Mouse (Mus musculus) CH12F3 (cell line): ENCODE results near the gene Sema6b.

Source experiments
- in situ Hi-C: fragments of 300-500 bp; cut with MboI; formaldehyde crosslinking; loops from 2 replicates; pipeline ENCODE4 v1.14.3; 2020; ENCODE audit warnings: low sequenced_read_pairs

Gene Sema6b

DNA sequence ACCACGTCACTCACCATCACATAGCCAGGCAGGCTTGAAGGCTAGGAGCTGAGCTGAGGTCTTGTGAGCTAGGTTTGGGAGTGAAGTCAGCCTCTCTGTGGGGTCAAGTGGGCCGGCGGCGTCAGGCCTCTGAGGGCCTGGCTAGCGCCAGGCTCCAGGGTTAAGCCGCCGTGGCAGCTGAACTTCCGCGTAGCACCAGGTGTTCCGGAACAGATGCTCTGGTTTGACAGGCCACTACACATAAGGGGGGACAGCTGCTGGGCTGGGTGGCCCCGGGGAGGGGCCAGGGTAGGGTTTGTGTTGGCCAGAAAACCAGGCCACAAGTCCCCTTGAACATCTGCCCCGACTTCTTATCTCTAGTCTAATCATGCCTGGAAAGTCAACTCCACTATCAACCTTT, 7.3 kb upstream of the Sema6b start:
- in situ Hi-C loops: no loop called here

DNA sequence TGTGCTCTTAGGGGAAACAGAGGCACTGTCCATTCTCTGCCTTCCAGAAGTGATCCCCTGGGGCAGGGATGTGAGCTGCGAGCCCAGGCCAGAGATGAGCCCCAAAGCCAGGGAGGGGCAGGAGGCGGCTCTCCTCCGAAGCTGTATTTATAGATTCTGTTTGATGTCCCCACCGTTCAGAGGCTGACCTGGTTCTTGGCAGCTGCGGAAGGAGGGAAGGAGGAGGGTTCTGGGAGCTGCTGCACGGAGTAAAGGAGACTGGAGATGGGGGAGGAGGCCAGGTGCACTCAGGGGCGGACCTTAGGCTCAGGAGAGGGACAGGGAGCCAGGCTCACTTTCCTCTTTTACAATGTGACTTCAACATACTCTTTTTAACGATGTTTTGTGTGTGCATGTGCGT, 6.0 kb upstream of the Sema6b start:
- in situ Hi-C loops: no loop called here

DNA sequence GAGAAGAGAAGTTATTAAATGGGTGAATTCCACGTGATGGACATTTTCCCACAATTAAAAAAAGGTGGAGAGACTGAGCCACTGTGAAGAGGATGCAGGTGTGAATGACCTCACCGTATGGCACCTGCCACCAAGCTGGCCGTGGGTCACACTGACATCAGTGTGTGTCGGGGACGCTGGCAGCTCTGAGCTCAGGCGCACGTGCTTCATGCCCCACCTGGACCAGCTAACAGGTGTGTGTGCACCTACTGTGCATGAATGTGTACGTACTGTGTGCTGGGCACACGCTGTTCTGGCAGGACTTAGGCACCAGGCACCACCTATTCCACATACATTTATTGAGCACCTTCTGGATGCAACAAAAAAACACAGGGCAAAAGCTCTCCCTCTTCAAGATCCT, 4.4 kb upstream of the Sema6b start:
- in situ Hi-C loops: no loop called here

DNA sequence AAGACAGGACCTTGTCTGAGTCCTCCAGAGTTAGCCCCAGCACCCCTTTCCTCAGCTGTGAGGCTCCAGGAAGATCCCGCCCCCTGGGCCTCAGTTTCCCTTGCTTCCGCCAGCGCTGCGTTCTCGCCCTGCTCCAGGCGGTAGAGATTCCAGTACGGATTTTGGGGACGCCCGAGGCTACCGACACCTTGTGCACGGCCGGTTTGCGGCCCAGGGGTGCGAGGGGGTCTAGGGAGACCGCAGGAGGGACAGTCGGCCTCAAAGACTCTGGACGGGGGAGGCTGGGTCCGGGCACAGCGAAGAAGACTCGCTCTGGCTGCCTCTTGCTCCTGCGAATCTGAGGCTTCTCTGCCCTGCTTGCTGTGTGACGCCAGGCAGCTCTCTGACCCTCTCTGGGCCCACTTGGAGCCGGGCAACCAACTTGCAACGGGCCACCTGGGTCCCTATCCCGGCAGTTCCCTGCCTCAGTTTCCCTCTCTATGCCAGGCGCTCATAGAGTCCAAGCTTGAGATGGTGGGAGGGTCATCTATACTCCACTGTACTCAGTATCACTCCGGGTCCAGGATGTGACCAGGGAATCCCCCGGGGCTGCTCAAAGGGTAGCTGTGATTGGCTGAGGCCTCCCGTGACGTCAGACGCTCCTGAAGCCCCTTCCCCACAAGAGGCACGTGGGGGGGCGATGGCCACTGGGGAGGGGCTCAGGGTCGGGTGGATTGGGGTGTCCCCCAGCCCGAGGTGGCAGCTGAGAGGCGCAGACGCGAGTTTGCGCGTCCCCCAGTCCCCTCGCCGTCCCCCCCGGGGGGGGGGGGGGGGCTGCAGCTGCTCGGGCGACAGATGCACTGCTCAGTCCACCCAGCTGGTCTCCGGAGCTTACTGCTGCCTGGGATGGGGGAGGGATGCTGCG, 1.8 kb upstream of the Sema6b start:
- in situ Hi-C loops: no loop called here

DNA sequence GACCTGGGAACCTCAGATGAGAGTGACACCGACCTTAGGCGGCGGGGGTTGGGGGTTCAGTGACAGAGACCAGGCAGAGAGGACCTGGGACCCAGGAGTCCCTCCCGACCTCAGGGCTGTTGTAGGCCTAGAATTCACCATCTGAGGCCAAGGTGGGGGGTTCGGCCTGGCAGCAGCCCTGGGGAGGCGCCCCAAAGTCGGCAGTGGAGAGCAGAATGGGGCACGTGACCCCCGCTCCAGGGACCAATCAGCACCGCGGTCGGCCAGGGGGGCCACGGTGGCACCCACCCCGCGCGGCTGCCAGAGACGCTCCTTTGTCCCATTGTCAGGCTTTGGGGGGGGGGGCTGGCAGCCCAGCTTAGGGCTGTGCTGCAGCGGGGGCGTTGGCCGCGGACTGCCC, 788 bp downstream of the Sema6b start:
- in situ Hi-C loops: loop anchor here (10.0 kb wide), 1 partner anchor 115 kb away; the partner anchor contains the start of gene Fem1a

DNA sequence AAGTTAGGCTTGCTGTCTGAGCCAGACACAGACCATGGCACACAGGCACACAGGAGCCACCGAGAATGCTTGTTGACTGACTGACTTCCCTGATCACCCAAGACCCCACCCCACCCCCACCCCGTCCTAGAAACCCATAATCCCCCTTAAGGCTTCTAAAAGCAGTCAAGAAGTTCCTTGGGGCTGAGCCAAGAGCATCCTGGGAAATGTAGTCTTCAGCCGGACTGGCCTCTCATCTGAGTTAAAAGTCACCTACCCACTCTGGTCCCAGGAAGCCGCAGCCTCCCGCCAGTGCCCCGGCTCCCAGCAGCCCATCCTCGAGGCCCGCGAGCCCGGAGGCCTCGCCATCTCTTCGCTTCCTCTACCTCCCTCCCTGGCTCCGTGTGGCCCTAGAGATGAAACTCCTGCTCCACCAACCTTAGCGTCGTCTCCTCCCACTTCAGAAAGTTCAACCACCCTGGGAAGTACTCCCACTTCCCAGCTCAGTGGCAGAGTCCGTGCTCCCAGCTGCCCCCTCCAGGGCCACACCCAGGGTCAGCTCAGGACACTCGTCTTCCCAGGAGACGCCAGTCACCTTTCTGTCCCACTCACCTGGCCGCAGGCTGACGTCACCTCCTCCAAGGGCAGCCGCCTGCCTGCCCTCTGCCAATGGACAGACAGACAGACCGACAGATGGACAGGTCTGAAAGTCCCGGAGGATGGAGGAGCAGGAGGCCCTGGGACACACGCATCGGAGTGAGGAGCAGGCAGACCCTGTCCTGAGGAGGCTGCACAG, 2.1 kb downstream of the Sema6b start:
- in situ Hi-C loops: loop anchor here (10.0 kb wide), 1 partner anchor 117 kb away; the partner anchor contains the start of gene Fem1a

DNA sequence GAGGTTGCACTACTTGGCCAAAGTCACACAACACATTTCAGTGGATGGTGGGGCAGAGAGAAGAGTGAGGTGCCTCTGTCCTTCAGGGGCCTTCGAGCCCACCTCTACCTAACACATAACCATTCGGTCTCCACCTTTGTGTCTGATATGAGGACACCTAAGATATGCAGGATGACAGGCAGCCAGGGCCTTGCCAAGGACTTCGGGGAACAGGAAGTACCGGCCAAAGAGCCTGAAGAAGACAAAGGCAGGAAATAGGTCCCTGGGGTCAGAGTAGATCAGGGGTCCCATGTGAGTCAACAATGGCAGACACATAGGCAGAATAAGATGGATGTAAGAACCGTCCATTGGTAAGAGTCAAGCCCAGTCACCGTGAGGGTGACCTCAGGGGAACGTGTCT, 3.6 kb downstream of the Sema6b start:
- in situ Hi-C loops: loop anchor here (10.0 kb wide), 1 partner anchor 118 kb away; the partner anchor contains the start of gene Fem1a

DNA sequence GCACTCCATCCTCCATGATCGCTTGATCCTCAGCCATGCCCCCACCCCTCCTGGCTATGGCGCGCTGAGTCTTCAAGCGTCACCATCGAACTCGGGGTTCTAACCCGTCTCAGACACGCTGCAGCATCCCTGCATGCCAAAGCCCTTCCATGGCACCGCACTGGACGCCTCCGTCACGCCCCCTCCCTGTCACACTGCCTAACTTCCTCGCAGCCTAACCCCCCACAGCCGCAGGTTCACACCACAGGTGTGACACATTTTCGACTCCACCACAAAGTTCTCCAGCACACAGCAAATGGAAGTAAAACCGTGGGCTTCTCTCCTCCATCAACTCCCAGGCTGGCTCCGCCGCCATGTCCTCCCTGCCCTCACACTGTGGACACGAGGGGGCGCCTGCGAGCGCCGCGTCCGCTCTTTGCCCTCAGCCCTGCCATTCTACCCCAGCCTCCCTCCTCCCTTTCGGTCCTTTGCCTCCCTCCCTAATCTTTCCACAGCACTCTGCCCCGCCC, 5.6 kb downstream of the Sema6b start:
- in situ Hi-C loops: loop anchor here (10.0 kb wide), 1 partner anchor 120 kb away; the partner anchor contains the start of gene Fem1a

DNA sequence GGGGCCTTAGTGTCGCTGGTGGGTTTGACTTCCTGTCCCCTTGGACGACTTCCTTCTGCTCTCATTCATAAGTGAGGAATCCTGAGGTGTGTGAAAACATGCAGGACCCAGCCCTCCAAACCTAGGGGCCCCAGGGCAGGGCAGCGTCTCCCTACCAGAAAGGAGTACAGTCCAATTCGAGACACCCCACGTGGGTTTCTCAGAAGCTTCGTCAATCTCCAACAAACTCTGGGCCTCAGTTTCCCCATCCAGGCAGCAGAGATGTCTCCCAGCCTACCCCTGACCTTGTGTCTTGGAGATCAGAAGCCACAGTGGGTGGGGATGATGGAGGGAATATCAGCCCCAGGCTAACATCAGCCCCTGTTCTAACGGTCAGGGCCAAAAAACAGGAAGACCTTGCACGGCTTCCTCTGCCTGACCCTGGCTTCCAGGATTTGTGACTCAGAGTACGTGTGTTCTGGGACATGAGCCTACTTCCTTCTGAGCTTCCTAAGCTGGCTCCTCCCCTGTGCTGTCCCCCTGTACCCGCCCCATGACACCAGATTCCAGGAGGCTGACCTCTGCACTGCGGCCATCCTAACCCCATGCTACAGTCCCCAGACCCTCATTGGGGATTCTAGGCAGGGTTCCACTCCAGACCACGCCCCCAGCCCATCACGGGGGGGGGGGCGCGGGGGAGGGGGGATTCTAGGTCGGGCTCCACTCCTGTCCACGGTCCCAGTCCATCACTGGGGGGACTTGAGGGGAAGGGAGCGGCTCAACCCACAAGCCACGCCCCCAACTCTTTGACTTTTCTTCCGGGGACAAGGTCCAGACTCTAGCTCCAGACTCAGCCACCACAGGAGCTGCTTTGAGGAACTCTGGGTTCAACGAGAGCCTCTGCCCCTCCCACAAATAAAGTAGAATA, 6.4 kb downstream of the Sema6b start:
- in situ Hi-C loops: loop anchor here (10.0 kb wide), 1 partner anchor 121 kb away; the partner anchor contains the start of gene Fem1a

DNA sequence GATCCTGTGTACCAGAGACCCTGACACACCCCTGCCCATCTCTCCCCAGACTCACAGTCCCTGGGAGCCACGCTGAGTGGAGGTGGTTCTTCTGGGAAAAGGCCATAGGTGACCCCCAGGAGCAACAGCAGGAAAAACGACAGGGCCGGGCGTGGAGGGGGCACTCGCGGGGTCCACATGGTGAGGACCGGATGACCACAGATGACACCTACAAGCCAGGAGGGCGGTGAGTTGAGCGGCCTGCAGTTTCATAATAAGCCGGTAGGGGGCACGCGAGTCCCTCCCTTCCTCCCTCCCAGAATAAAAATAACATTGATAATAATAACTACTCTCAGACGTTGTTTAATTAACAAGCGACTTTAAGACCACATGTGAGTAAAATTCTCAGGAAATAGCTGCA, 7.5 kb downstream of the Sema6b start:
- in situ Hi-C loops: loop anchor here (10.0 kb wide), 1 partner anchor 122 kb away; the partner anchor contains the start of gene Fem1a

DNA sequence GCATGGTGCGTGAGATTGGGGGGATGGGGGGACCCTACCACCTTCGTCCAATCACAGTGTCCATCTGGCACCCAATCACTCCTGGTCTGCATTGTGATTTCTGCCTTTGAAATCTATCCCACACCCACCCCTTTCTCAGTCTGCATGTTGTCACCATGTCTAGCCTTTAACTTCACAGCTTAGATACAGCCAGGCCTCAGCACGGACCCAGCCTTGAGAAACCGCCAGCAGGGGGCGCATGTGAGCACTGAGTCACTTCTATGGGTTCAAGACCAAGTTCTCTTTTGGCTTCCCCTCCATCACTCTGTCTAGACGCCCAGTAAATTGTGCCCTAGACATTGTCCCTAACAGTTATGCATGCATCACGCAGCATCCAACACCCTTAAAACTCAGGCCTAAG, 8.3 kb downstream of the Sema6b start:
- in situ Hi-C loops: loop anchor here (10.0 kb wide), 1 partner anchor 123 kb away; the partner anchor contains the start of gene Fem1a

DNA sequence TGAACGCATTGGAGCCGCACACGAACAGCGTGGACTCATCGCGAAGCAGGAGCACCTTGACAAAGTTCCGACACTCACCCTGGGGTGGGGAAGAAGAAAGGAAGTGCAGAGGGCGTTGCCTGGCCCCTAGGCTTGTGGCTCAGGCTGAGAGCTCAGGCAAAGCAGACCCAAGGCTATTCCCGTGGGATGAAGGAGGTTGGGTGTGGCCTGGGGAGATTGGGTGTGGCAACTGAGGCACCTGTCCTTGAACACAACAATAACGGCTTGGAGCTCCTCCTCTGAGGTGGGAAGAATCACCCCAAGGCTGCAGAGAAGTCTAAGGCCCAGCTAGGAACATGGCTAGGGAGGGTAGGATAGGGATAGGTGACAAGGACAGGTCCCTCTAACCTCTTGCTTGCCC, 9.0 kb downstream of the Sema6b start:
- in situ Hi-C loops: loop anchor here (10.0 kb wide), 1 partner anchor 124 kb away; the partner anchor contains the start of gene Fem1a

DNA sequence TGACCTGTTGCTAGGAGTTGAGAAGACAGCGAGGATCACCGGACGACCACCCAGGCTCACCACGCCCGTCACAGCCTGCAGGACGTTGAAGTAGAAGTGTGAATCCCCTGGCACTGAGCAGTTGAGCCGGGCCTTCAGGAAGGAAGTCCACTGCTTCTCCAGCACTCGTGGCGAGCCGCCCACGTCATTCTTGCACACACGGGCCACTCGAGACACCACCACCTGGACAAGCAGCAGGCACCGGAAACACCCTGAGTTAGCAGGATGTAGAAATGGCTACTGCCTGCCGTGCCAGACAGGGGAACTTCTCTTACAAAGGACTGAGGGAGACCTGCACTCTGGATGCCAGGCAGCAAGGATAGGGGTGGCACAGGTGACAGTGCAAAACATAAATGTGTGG, 11.9 kb downstream of the Sema6b start:
- in situ Hi-C loops: no loop called here

DNA sequence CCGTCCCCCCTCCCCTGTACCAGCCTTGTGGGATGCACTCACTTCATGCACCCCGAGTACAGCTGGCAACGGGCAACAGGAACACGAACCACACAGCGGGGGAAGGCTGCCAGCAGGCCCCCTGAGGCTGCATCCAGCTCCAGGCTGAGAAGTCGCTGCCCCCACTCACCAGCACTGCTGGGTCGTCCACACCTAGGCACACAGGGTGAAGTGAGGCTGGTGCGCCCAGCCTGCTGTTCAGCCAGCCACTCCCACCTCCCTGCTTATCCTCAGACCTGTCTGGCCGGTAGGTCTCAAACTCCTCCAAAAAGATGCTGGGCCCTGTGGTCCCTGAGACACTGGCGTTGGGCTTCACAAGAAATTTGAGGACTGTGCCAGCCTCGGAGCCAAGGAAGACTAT, 14.0 kb downstream of the Sema6b start:
- in situ Hi-C loops: no loop called here

DNA sequence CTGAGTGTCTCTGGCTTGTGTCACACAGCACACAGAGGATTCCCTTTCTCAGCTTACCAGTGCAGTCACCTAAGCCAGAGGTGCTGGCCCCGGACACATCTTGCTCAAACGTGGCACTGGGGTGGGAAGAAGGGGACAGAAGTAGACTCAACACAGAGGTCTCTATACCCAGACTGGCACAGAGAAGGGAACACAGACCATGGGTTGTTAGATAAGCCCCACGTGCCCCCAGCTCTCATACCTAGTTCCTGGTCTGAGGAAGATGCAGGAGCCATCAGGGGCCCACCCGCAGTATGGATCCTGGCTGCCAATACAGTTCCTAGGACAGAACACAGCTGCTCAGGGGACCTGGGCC, 14.9 kb downstream of the Sema6b start:
- in situ Hi-C loops: no loop called here

DNA sequence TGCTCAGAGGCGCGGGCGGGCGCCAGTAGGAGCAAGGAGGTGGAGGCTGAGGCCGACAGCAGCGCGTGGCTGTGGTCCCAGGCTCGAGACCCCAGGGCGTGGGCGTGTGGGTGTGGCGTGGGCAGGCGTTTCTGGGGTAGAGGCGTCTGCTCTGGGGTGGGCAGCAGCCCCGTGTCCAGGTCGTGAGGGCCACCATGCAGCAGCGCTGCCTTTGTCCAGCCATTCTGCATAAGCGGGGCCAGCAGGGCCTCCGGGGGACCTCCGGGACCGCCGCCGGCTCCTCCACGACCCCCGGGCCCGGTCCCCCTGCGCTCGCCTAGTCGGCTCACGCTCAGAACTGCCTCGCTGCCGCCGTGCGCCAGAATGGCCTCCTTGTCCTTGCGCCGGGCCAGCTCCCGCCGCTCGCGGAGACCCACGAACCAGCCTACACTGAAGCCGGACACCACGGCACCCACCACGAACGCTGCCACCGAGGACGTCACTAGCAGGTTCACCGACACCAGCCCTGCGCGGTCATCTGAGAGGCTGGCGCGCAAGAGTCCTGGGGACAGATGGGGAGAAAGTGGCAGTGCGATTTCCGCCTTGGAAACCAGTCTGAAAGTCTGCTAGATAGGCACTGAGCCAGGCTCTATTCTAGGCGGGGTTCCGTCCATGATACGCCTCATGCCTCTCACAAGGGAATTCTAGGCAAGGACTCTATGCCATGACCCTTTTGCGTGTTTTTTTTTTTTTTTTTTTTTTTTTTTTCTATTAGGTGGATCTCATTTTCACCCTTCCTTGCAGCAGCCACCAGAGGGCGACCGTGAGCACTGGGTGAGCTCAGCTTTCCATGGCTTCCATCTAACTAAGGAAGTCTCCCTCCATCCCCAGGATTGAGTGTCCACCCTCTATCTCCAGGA, 15.5 kb downstream of the Sema6b start:
- in situ Hi-C loops: no loop called here

DNA sequence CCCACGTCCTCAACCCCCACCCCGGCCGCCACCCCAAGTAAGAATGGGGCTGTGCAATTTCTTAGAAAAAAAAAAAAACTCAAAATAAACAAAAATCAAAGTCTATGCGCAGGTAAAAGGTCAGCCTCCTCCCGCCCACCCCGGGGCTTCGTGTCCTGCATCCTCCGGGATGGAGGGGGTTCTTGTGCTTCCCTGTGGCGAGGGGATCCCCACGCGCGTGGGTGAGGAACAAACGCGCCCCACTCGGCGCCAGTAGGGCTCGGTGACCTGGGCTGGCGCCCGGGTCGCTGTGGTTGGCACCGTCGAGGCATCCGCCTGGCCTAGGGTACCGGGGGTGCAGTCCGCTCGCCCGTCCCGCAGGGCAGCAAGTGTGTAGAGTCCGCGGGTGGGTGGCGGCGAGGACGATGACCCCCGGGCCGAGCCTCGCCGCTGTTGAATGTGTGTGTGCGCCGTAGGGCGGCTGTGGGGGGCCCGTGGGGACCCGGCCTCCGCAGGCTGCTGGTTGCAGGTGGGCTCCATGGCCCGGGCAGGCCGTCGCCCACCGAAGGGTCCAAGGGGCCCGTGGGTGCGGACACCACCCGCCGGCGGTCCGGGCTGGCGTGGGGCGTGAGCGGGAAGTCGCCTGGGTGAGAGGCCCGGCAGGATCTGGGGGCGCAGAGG, 16.3 kb downstream of the Sema6b start:
- in situ Hi-C loops: no loop called here

DNA sequence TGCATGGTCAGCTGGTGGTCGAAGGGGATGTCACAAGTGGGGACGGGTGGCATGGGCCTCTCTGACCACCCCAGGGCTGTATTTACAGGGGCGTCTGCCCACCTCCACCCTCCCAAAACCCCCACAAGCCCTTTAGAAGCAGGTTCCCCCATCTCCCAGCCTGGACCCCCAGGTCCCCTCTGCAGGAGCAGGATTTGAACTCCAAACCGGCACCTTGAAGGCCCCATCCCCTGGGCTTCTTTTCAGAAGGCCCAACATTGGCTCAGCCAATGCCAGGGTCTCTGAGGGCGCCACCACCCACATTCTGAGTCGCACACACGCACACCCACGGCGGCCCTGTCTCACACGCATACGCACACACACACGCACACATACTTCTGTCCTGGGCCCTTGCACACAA, 17.0 kb downstream of the Sema6b start:
- in situ Hi-C loops: no loop called here

DNA sequence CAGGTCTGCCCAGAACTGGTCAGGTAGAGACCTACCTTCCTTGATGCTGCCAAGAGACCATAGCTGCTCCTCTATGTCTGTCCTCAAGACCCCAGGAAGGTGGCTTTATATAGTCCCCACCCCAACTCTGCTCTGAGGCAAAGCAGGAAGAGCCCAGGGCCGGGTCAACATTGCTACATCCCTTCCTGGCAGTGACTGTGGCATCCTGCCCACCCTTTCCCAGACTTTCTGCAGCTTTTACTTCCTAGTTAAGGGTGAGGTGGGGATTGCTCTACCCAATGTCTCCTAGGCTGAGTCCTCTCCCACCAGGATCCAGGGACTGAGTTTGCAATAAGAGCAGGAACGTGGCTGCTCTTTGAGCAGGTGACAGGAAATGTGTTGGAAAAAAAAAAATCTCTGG, 18.3 kb downstream of the Sema6b start, which contains the start of gene Lrg1:
Lrg1 (minus strand) TSS at position 176 of the 400 bp plus-strand sequence.
- in situ Hi-C loops: no loop called here
